In genomic region chr17:10500795-10501432, GRCm38 (mm10) we compare ENCODE assay signal across 8 mouse cellular contexts.
A peak's percentile ranks its signal among the peaks of the same experiment; 100 is the strongest.
DNase-seq lines count a peak whose midpoint lies in the region; ATAC-seq and TF ChIP-seq lines count a peak whose summit lies in the region.

No protein-coding gene starts in this region.

- ATAC-seq in forebrain, embryonic 11.5 days (replicated peaks; ENCODE audit: low FRiP score): no peak; the same call in 1 of the 2 replicates
- no peak for ATAC-seq in forebrain, postnatal 0 days
- peak; percentile 29; the same call in 1 of the 2 replicates for ATAC-seq in lung, embryonic 14.5 days (ENCODE audit: insufficient read depth)

- no peaks in the 10 kb centered on the region for H3K36me3 ChIP-seq in forebrain, embryonic 11.5 days (ENCODE audit: control insufficient read depth, insufficient read depth, low read length)
- H3K36me3 ChIP-seq in forebrain, postnatal 0 days (ENCODE audit: insufficient read depth): no peaks in the 10 kb centered on the region
- H3K36me3 ChIP-seq in ES-Bruce4 (ENCODE audit: control insufficient read depth, insufficient read depth, low read length, poor library complexity, severe bottlenecking): no peaks in the 10 kb centered on the region
- H3K36me3 ChIP-seq in lung, embryonic 14.5 days (ENCODE audit: insufficient read depth): no peaks in the 10 kb centered on the region

- no peak overlapping the region for H3K4me3 ChIP-seq in forebrain, embryonic 11.5 days (ENCODE audit: low read depth, low read length)
- H3K4me3 ChIP-seq in forebrain, postnatal 0 days (ENCODE audit: low read depth, low read length): no peak overlapping the region
- H3K4me3 ChIP-seq in ES-Bruce4 (ENCODE audit: low read depth, low read length): no peak overlapping the region
- H3K4me3 ChIP-seq in lung, embryonic 14.5 days (ENCODE audit: low read depth, low read length): no peak overlapping the region

- TF ChIP-seq CTCF in forebrain, postnatal 0 days (IDR thresholded peaks at IDR 0.05; ENCODE audit: low read depth): no peak
- peak; percentile 29 for TF ChIP-seq CTCF in ES-Bruce4 (IDR thresholded peaks at IDR 0.05; ENCODE audit: low read depth, low read length)
- 0 out of 2 replicates have a peak, but pooled peaks have one; percentile 38 for TF ChIP-seq CTCF in lung, embryonic 14.5 days (IDR thresholded peaks at IDR 0.05; ENCODE audit: low read depth)

- H3K4me2 ChIP-seq in forebrain, embryonic 11.5 days (ENCODE audit: low read depth, low read length, severe bottlenecking): no peak overlapping the region
- H3K4me2 ChIP-seq in forebrain, postnatal 0 days (ENCODE audit: low read depth): no peak overlapping the region
- H3K4me2 ChIP-seq in lung, embryonic 14.5 days: no peak overlapping the region

- no peak overlapping the region for H3K27ac ChIP-seq in forebrain, embryonic 11.5 days (ENCODE audit: low read depth, low read length)
- H3K27ac ChIP-seq in forebrain, postnatal 0 days (ENCODE audit: low read depth, low read length): no peak overlapping the region
- H3K27ac ChIP-seq in ES-Bruce4 (ENCODE audit: insufficient read depth, low read length): peak overlapping the region; percentile 31; the same call in 1 of the 2 replicates
- H3K27ac ChIP-seq in lung, embryonic 14.5 days (ENCODE audit: low read depth): no peak overlapping the region

- no peak for TF ChIP-seq POLR2A in ES-Bruce4 (IDR thresholded peaks at IDR 0.05; ENCODE audit: insufficient read depth, low read length)

- DNase-seq in forebrain, embryonic 11.5 days (ENCODE audit: low spot score): peak; percentile 47
- no peak for DNase-seq in forebrain, postnatal 0 days
- peak; percentile 54 for DNase-seq in heart, adult 8-10 months (ENCODE audit: low spot score)
- DNase-seq in lung, embryonic 14.5 days: peak; percentile 42
- DNase-seq in thymus, adult 18-20 months: no peak
- DNase-seq in urinary bladder, adult 2 months (ENCODE audit: low spot score): no peak
- no peak for DNase-seq in ovary, postnatal 10 days (ENCODE audit: low spot score)

- H3K9me3 ChIP-seq in forebrain, embryonic 11.5 days (ENCODE audit: control insufficient read depth, low read length): no peaks in the 10 kb centered on the region
- H3K9me3 ChIP-seq in forebrain, postnatal 0 days (ENCODE audit: low read length): no peaks in the 10 kb centered on the region
- no peaks in the 10 kb centered on the region for H3K9me3 ChIP-seq in ES-Bruce4 (replicated peaks; ENCODE audit: control insufficient read depth, insufficient read depth, low read length, poor library complexity, severe bottlenecking)
- no peaks in the 10 kb centered on the region for H3K9me3 ChIP-seq in lung, embryonic 14.5 days (ENCODE audit: low read depth, low read length)

- no peak overlapping the region for H3K9ac ChIP-seq in forebrain, embryonic 11.5 days (ENCODE audit: low read length)
- no peak overlapping the region for H3K9ac ChIP-seq in forebrain, postnatal 0 days
- H3K9ac ChIP-seq in ES-Bruce4 (ENCODE audit: low read depth, poor library complexity, severe bottlenecking): peak overlapping the region; percentile 5; the same call in 1 of the 2 replicates
- H3K9ac ChIP-seq in lung, embryonic 14.5 days: no peak overlapping the region

- 0 out of 2 replicates have a peak, but pooled peaks cover 3% of the 10 kb centered on the region for H3K4me1 ChIP-seq in forebrain, embryonic 11.5 days (replicated peaks; ENCODE audit: control insufficient read depth, insufficient read depth, low read length)
- no peaks in the 10 kb centered on the region for H3K4me1 ChIP-seq in forebrain, postnatal 0 days (ENCODE audit: insufficient read depth)
- peaks cover 11% of the 10 kb centered on the region for H3K4me1 ChIP-seq in ES-Bruce4 (ENCODE audit: control insufficient read depth, insufficient read depth, low read length)
- H3K4me1 ChIP-seq in lung, embryonic 14.5 days (ENCODE audit: insufficient read depth): peaks cover 12% of the 10 kb centered on the region; the same call in 1 of the 2 replicates

- 32% methylated on average over 12 of the region's 12 CpGs for WGBS in forebrain, embryonic 11.5 days
- WGBS in forebrain, postnatal 0 days: 47% methylated on average over 12 of the region's 12 CpGs
- 40% methylated on average over 12 of the region's 12 CpGs for WGBS in lung, embryonic 14.5 days

- no peak for TF ChIP-seq EP300 in ES-Bruce4 (IDR thresholded peaks at IDR 0.05; ENCODE audit: insufficient read depth, low read depth, low read length)

- H3K27me3 ChIP-seq in forebrain, embryonic 11.5 days (ENCODE audit: control insufficient read depth, insufficient read depth, low read length): no peaks in the 10 kb centered on the region
- no peaks in the 10 kb centered on the region for H3K27me3 ChIP-seq in forebrain, postnatal 0 days (ENCODE audit: insufficient read depth, low read length)
- no peaks in the 10 kb centered on the region for H3K27me3 ChIP-seq in ES-Bruce4 (ENCODE audit: control insufficient read depth, insufficient read depth, low read length, poor library complexity, severe bottlenecking)
- no peaks in the 10 kb centered on the region for H3K27me3 ChIP-seq in lung, embryonic 14.5 days (ENCODE audit: insufficient read depth, low read length)

Comparison
In these comparisons a context has a peak if more than half of its experiments do, and no peak if none do; other contexts are left out.
1. DNase-seq: peak in forebrain, embryonic 11.5 days (single experiment), heart, adult 8-10 months (single experiment) and lung, embryonic 14.5 days (single experiment); none in forebrain, postnatal 0 days (single experiment), thymus, adult 18-20 months (0 of 2), urinary bladder, adult 2 months (single experiment) and ovary, postnatal 10 days (single experiment).